Mouse (Mus musculus): ENCODE results near the gene Opn3. TPM values are rescaled to one million over a fixed set of nuclear protein-coding genes. Genes with fewer than 3 reads are reported as not detected.

The Opn3 gene
- polyA plus RNA-seq (2014; fragmentation: Nextera tagmentation; extraction: Ambion mirVana) = 4.0 and 4.3 TPM in 2 replicates

GRCm38 (mm10) chr1:175692246-175692996 lies at the start of gene Opn3, which contains the start of gene Chml:
Gene Opn3, minus strand, starts transcription at chr1:175692776.
Gene Chml, minus strand, starts transcription at chr1:175692901.
- Histone ChIP-seq H3K27ac (ENCODE audit: low read depth, low read length) (peak within 1 kb of the TSS; percentile 63), H3K4me3 (ENCODE audit: low read depth, low read length) (peak within 1 kb of the TSS; percentile 73), H3K27me3 (replicated peaks; ENCODE audit: control insufficient read depth, insufficient read depth, low read length) (no peaks in the 10 kb centered on the region), H3K4me2 (peak within 1 kb of the TSS; percentile 86), H3K9ac (ENCODE audit: low read depth, low read length) (peak within 1 kb of the TSS; percentile 75), H3K36me3 (ENCODE audit: control insufficient read depth, insufficient read depth, low read length) (no peaks in the 10 kb centered on the region), H3K9me3 (ENCODE audit: control insufficient read depth, low read length) (no peaks in the 10 kb centered on the region), H3K4me1 (replicated peaks; ENCODE audit: control insufficient read depth, insufficient read depth, low read length) (peaks cover 2% of the 10 kb centered on the region; the same call in 1 of the 2 replicates)
- peak; percentile 96 for ATAC-seq (replicated peaks; ENCODE audit: low FRiP score)
- DNase-seq (ENCODE audit: low spot score) = peak; percentile 96
- 1% methylated on average over 67 of the region's 73 CpGs for WGBS

GRCm38 (mm10) chr1:175725771-175726170 lies 33.2 kb upstream of the Opn3 start:
- no peak overlapping the region for H3K4me3 ChIP-seq (ENCODE audit: low read depth, low read length)
- H3K4me2 ChIP-seq = no peak overlapping the region
- DNase-seq (ENCODE audit: low spot score) (no peak), ATAC-seq (replicated peaks; ENCODE audit: low FRiP score) (no peak)
- H3K27me3 ChIP-seq (replicated peaks; ENCODE audit: control insufficient read depth, insufficient read depth, low read length) = no peaks in the 10 kb centered on the region
- WGBS = 36% methylated on average over 7 of the region's 7 CpGs
- H3K9ac ChIP-seq (ENCODE audit: low read depth, low read length) = no peak overlapping the region
- no peaks in the 10 kb centered on the region for H3K9me3 ChIP-seq (ENCODE audit: control insufficient read depth, low read length)
- no peaks in the 10 kb centered on the region for H3K36me3 ChIP-seq (ENCODE audit: control insufficient read depth, insufficient read depth, low read length)
- no peak overlapping the region for H3K27ac ChIP-seq (ENCODE audit: low read depth, low read length)
- no peaks in the 10 kb centered on the region for H3K4me1 ChIP-seq (replicated peaks; ENCODE audit: control insufficient read depth, insufficient read depth, low read length)

GRCm38 (mm10) chr1:175716832-175717231 lies 24.3 kb upstream of the Opn3 start:
- 86% methylated on average over 9 of the region's 9 CpGs for WGBS
- no peak for DNase-seq (ENCODE audit: low spot score)
- H3K4me2 ChIP-seq = no peak overlapping the region

GRCm38 (mm10) chr1:175712338-175712909 lies 19.8 kb upstream of the Opn3 start:
- Histone ChIP-seq H3K9me3 (ENCODE audit: control insufficient read depth, low read length) (no peaks in the 10 kb centered on the region), H3K27me3 (replicated peaks; ENCODE audit: control insufficient read depth, insufficient read depth, low read length) (no peaks in the 10 kb centered on the region), H3K4me1 (replicated peaks; ENCODE audit: control insufficient read depth, insufficient read depth, low read length) (no peaks in the 10 kb centered on the region), H3K36me3 (ENCODE audit: control insufficient read depth, insufficient read depth, low read length) (no peaks in the 10 kb centered on the region), H3K9ac (ENCODE audit: low read depth, low read length) (no peak overlapping the region), H3K4me2 (no peak overlapping the region), H3K27ac (ENCODE audit: low read depth, low read length) (no peak overlapping the region), H3K4me3 (ENCODE audit: low read depth, low read length) (no peak overlapping the region)
- DNase-seq (ENCODE audit: low spot score) = no peak
- ATAC-seq (replicated peaks; ENCODE audit: low FRiP score) = no peak
- WGBS = 81% methylated on average over 11 of the region's 11 CpGs

More at GRCm38 (mm10) chr1:175716832-175717231, 24.3 kb upstream of the Opn3 start:
- no peak overlapping the region for H3K4me3 ChIP-seq (ENCODE audit: low read depth, low read length)
- H3K9me3 ChIP-seq (ENCODE audit: control insufficient read depth, low read length) = no peaks in the 10 kb centered on the region
- H3K4me1 ChIP-seq (replicated peaks; ENCODE audit: control insufficient read depth, insufficient read depth, low read length) = no peaks in the 10 kb centered on the region
- ATAC-seq (replicated peaks; ENCODE audit: low FRiP score) = no peak
- H3K36me3 ChIP-seq (ENCODE audit: control insufficient read depth, insufficient read depth, low read length) = no peaks in the 10 kb centered on the region
- H3K27me3 ChIP-seq (replicated peaks; ENCODE audit: control insufficient read depth, insufficient read depth, low read length) = no peaks in the 10 kb centered on the region
- H3K27ac ChIP-seq (ENCODE audit: low read depth, low read length) = no peak overlapping the region
- H3K9ac ChIP-seq (ENCODE audit: low read depth, low read length) = no peak overlapping the region

- Histone ChIP-seq H3K36me3 (ENCODE audit: control insufficient read depth, insufficient read depth, low read length) (no peaks in the 10 kb centered on the region), H3K4me3 (ENCODE audit: low read depth, low read length) (no peak overlapping the region), H3K9me3 (ENCODE audit: control insufficient read depth, low read length) (no peaks in the 10 kb centered on the region), H3K9ac (ENCODE audit: low read depth, low read length) (no peak overlapping the region), H3K4me1 (replicated peaks; ENCODE audit: control insufficient read depth, insufficient read depth, low read length) (no peaks in the 10 kb centered on the region), H3K27ac (ENCODE audit: low read depth, low read length) (no peak overlapping the region), H3K4me2 (no peak overlapping the region), H3K27me3 (replicated peaks; ENCODE audit: control insufficient read depth, insufficient read depth, low read length) (no peaks in the 10 kb centered on the region)
- DNase-seq (ENCODE audit: low spot score) (no peak), ATAC-seq (replicated peaks; ENCODE audit: low FRiP score) (no peak)
Measured at GRCm38 (mm10) chr1:175708013-175708412, 15.4 kb upstream of the Opn3 start.

- no peaks in the 10 kb centered on the region for H3K36me3 ChIP-seq (ENCODE audit: control insufficient read depth, insufficient read depth, low read length)
- H3K9me3 ChIP-seq (ENCODE audit: control insufficient read depth, low read length) = no peaks in the 10 kb centered on the region
- no peak overlapping the region for H3K4me3 ChIP-seq (ENCODE audit: low read depth, low read length)
- no peak for DNase-seq (ENCODE audit: low spot score)
- no peaks in the 10 kb centered on the region for H3K27me3 ChIP-seq (replicated peaks; ENCODE audit: control insufficient read depth, insufficient read depth, low read length)
- no peak overlapping the region for H3K9ac ChIP-seq (ENCODE audit: low read depth, low read length)
- WGBS = 78% methylated on average over 5 of the region's 5 CpGs
- no peak for ATAC-seq (replicated peaks; ENCODE audit: low FRiP score)
- no peaks in the 10 kb centered on the region for H3K4me1 ChIP-seq (replicated peaks; ENCODE audit: control insufficient read depth, insufficient read depth, low read length)
- no peak overlapping the region for H3K4me2 ChIP-seq
- no peak overlapping the region for H3K27ac ChIP-seq (ENCODE audit: low read depth, low read length)
Measured at GRCm38 (mm10) chr1:175707599-175707998, 15.0 kb upstream of the Opn3 start.

GRCm38 (mm10) chr1:175701145-175701544 lies 8.6 kb upstream of the Opn3 start:
- Histone ChIP-seq H3K27ac (ENCODE audit: low read depth, low read length) (no peak overlapping the region), H3K4me1 (replicated peaks; ENCODE audit: control insufficient read depth, insufficient read depth, low read length) (no peaks in the 10 kb centered on the region), H3K4me2 (no peak overlapping the region), H3K9ac (ENCODE audit: low read depth, low read length) (no peak overlapping the region), H3K9me3 (ENCODE audit: control insufficient read depth, low read length) (no peaks in the 10 kb centered on the region), H3K36me3 (ENCODE audit: control insufficient read depth, insufficient read depth, low read length) (no peaks in the 10 kb centered on the region), H3K4me3 (ENCODE audit: low read depth, low read length) (no peak overlapping the region), H3K27me3 (replicated peaks; ENCODE audit: control insufficient read depth, insufficient read depth, low read length) (no peaks in the 10 kb centered on the region)
- no peak for ATAC-seq (replicated peaks; ENCODE audit: low FRiP score)
- 66% methylated on average over 4 of the region's 4 CpGs for WGBS
- no peak for DNase-seq (ENCODE audit: low spot score)

- 34% methylated on average over 4 of the region's 4 CpGs for WGBS
- Histone ChIP-seq H3K9me3 (ENCODE audit: control insufficient read depth, low read length) (no peaks in the 10 kb centered on the region), H3K27me3 (replicated peaks; ENCODE audit: control insufficient read depth, insufficient read depth, low read length) (no peaks in the 10 kb centered on the region), H3K27ac (ENCODE audit: low read depth, low read length) (no peak overlapping the region), H3K36me3 (ENCODE audit: control insufficient read depth, insufficient read depth, low read length) (no peaks in the 10 kb centered on the region), H3K4me3 (ENCODE audit: low read depth, low read length) (no peak overlapping the region), H3K4me2 (no peak overlapping the region), H3K9ac (ENCODE audit: low read depth, low read length) (no peak overlapping the region), H3K4me1 (replicated peaks; ENCODE audit: control insufficient read depth, insufficient read depth, low read length) (no peaks in the 10 kb centered on the region)
- ATAC-seq (replicated peaks; ENCODE audit: low FRiP score) (0 out of 2 replicates have a peak, but pooled peaks have one; percentile 57), DNase-seq (ENCODE audit: low spot score) (no peak)
Measured at GRCm38 (mm10) chr1:175699796-175700195, 7.2 kb upstream of the Opn3 start.

GRCm38 (mm10) chr1:175699375-175699774 lies 6.8 kb upstream of the Opn3 start:
- H3K4me3 ChIP-seq (ENCODE audit: low read depth, low read length) = no peak overlapping the region
- no peaks in the 10 kb centered on the region for H3K9me3 ChIP-seq (ENCODE audit: control insufficient read depth, low read length)
- no peaks in the 10 kb centered on the region for H3K36me3 ChIP-seq (ENCODE audit: control insufficient read depth, insufficient read depth, low read length)
- no peak overlapping the region for H3K27ac ChIP-seq (ENCODE audit: low read depth, low read length)
- H3K27me3 ChIP-seq (replicated peaks; ENCODE audit: control insufficient read depth, insufficient read depth, low read length) = no peaks in the 10 kb centered on the region
- DNase-seq (ENCODE audit: low spot score) = no peak
- H3K4me1 ChIP-seq (replicated peaks; ENCODE audit: control insufficient read depth, insufficient read depth, low read length) = no peaks in the 10 kb centered on the region
- WGBS = 58% methylated on average over 3 of the region's 3 CpGs
- no peak for ATAC-seq (replicated peaks; ENCODE audit: low FRiP score)
- H3K4me2 ChIP-seq = no peak overlapping the region
- no peak overlapping the region for H3K9ac ChIP-seq (ENCODE audit: low read depth, low read length)
